Mouse (Mus musculus): ENCODE measurements around the gene Sh3bgrl2. TPM values are rescaled to one million over a fixed set of nuclear protein-coding genes. Genes with fewer than 3 reads are reported as not detected.

Gene Sh3bgrl2
- polyA plus RNA-seq, 2 experiments, result 3.5 to 9.7 TPM

DNA sequence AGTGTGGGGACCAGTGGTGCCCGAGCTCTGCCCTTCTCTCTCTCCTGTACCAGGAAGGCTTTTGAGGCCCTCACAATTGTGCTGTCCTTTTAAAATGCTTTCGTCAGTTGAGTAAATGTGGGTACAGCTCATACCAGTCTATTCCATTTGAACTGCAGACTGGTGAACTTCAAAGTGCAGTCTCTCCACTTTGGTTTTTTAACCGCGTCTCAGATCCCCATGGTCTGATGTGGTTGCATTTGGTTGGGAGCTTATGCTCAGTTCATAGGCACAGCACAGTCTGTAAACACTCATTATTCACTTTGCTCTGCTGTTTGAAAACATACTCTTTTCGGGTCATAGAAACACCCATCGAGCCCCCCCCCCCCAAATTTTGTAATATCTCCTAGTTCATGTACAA, 1.7 kb downstream of the Sh3bgrl2 start:
- Histone ChIP-seq H3K9ac (replicated peaks) (no peak overlapping the region), H3K4me2 (ENCODE audit: low read depth) (no peak overlapping the region), H3K4me1 (replicated peaks; ENCODE audit: control insufficient read depth in 2 of 2, insufficient read depth in 2 of 2, low read length in 1 of 2) (peaks cover 0 to 3% of the 10 kb centered on the region in 2 experiments; a peak in 1 of 4 replicates), H3K4me3 (ENCODE audit: insufficient read depth in 1 of 2, low read depth in 2 of 2, low read length in 2 of 2) (no peak overlapping the region), H3K27ac (no peak overlapping the region), H3K27me3 (ENCODE audit: control insufficient read depth, insufficient read depth, low read length) (peaks cover 8% of the 10 kb centered on the region; the same call in 1 of the 2 replicates), H3K36me3 (replicated peaks; ENCODE audit: control insufficient read depth, insufficient read depth, low read depth) (no peaks in the 10 kb centered on the region), H3K9me3 (ENCODE audit: control insufficient read depth, low read length) (no peaks in the 10 kb centered on the region)
- DNase-seq (ENCODE audit: low read depth in 3 of 3, low spot score in 3 of 3) (no peak), ATAC-seq (ENCODE audit: insufficient read depth) (no peak)
- 62% methylated on average over 6 of the region's 6 CpGs for WGBS (ENCODE audit: insufficient replicate concordance)
- TF ChIP-seq EP300 (IDR thresholded peaks at IDR 0.05; ENCODE audit: low read depth) (no peak), CTCF (IDR thresholded peaks at IDR 0.05; ENCODE audit: low read depth) (no peak)

DNA sequence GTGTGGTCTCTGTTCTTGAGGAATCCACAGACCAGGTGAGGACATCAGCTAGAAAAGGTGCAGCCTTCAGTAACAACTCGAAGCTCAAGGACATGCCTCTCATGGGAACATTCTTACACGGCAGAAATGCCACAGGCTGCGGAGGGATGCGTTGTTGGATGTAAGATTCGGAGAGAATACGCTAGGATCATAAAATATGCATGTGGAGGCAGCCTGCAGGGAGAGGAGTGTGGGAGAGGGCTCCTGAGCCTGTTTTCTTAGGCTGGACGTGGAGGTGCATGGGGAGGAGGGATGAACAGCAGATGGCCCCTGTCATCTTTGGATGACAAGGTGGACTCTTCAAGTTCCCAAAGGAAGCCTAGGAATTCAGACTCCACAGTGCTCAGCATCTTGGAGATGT, 3.0 kb downstream of the Sh3bgrl2 start:
- Histone ChIP-seq H3K27ac (no peak overlapping the region), H3K4me3 (ENCODE audit: insufficient read depth in 1 of 2, low read depth in 2 of 2, low read length in 2 of 2) (no peak overlapping the region), H3K9me3 (ENCODE audit: control insufficient read depth, low read length) (no peaks in the 10 kb centered on the region), H3K4me1 (replicated peaks; ENCODE audit: control insufficient read depth in 2 of 2, insufficient read depth in 2 of 2, low read length in 1 of 2) (peaks cover 0 to 2% of the 10 kb centered on the region in 2 experiments; a peak in 1 of 4 replicates), H3K4me2 (ENCODE audit: low read depth) (no peak overlapping the region), H3K9ac (replicated peaks) (no peak overlapping the region), H3K36me3 (replicated peaks; ENCODE audit: control insufficient read depth, insufficient read depth, low read depth) (no peaks in the 10 kb centered on the region), H3K27me3 (ENCODE audit: control insufficient read depth, insufficient read depth, low read length) (peaks cover 8% of the 10 kb centered on the region; the same call in 1 of the 2 replicates)
- no peak for ATAC-seq (ENCODE audit: insufficient read depth)
- no peak for TF ChIP-seq CTCF (IDR thresholded peaks at IDR 0.05; ENCODE audit: low read depth)
- no peak for DNase-seq (ENCODE audit: low read depth in 3 of 3, low spot score in 3 of 3)
- 54% methylated on average over 7 of the region's 7 CpGs for WGBS (ENCODE audit: insufficient replicate concordance)

DNA sequence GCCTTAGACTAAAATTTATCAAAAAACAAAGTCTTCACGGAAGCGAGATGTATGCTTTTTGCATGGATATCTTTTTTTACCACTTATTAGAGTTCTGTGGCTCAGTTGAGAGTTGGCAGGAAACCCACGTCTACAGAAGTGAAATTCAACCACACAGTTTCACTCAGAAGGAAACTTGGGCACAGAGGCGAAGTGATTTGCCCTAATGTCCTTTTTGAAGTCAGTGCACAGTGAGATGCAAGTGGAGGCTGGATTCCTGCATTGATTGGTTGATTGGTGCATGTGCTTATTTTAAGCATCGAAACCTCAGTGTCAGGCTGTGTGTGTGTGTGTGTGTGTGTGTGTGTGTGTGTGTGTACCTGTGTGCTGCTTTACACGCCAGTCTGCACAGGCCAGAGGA, 3.5 kb downstream of the Sh3bgrl2 start:
- Histone ChIP-seq H3K9ac (replicated peaks) (no peak overlapping the region), H3K4me3 (ENCODE audit: insufficient read depth in 1 of 2, low read depth in 2 of 2, low read length in 2 of 2) (no peak overlapping the region), H3K9me3 (ENCODE audit: control insufficient read depth, low read length) (no peaks in the 10 kb centered on the region), H3K4me2 (ENCODE audit: low read depth) (no peak overlapping the region), H3K36me3 (replicated peaks; ENCODE audit: control insufficient read depth, insufficient read depth, low read depth) (no peaks in the 10 kb centered on the region), H3K4me1 (replicated peaks; ENCODE audit: control insufficient read depth in 2 of 2, insufficient read depth in 2 of 2, low read length in 1 of 2) (peaks cover 0 to 2% of the 10 kb centered on the region in 2 experiments; a peak in 1 of 4 replicates), H3K27me3 (ENCODE audit: control insufficient read depth, insufficient read depth, low read length) (peaks cover 8% of the 10 kb centered on the region; the same call in 1 of the 2 replicates), H3K27ac (no peak overlapping the region)
- DNase-seq (ENCODE audit: low read depth in 3 of 3, low spot score in 3 of 3) (no peak), ATAC-seq (ENCODE audit: insufficient read depth) (no peak)
- 50% methylated on average over 6 of the region's 6 CpGs for WGBS (ENCODE audit: insufficient replicate concordance)
- TF ChIP-seq CTCF (IDR thresholded peaks at IDR 0.05; ENCODE audit: low read depth) (no peak), EP300 (IDR thresholded peaks at IDR 0.05; ENCODE audit: low read depth) (no peak)

DNA sequence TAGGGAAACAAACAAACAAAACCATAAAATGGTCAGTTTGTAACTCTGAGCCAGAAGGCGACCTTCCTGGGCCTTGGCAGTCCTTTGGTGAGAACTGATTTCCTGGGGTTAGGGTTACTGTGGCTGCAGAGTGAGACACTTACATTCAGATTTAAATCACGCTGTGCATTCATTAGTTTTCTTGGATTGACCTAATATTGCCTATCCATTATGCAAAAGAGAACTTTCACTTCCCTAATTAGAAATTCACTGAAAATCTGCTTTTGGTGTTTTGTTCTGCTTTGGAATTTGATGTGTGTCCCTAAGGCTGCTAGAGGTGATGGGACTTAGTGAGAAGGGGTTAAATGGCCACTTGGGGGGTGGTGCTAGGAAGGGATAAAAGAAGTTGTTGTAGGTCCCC, 7.5 kb downstream of the Sh3bgrl2 start:
- H3K9ac ChIP-seq (replicated peaks), result no peak overlapping the region
- H3K27ac ChIP-seq, result no peak overlapping the region
- no peaks in the 10 kb centered on the region; a peak in 1 of 4 replicates for H3K4me1 ChIP-seq (replicated peaks; ENCODE audit: control insufficient read depth in 2 of 2, insufficient read depth in 2 of 2, low read length in 1 of 2)
- no peak for TF ChIP-seq EP300 (IDR thresholded peaks at IDR 0.05; ENCODE audit: low read depth)
- TF ChIP-seq CTCF (IDR thresholded peaks at IDR 0.05; ENCODE audit: low read depth), result no peak
- H3K27me3 ChIP-seq (ENCODE audit: control insufficient read depth, insufficient read depth, low read length), result no peaks in the 10 kb centered on the region
- no peak for DNase-seq (ENCODE audit: low read depth in 3 of 3, low spot score in 3 of 3)
- H3K9me3 ChIP-seq (ENCODE audit: control insufficient read depth, low read length), result no peaks in the 10 kb centered on the region
- H3K4me2 ChIP-seq (ENCODE audit: low read depth), result no peak overlapping the region
- WGBS (ENCODE audit: insufficient replicate concordance), result 54% methylated on average over 2 of the region's 2 CpGs
- H3K36me3 ChIP-seq (replicated peaks; ENCODE audit: control insufficient read depth, insufficient read depth, low read depth), result no peaks in the 10 kb centered on the region
- no peak for ATAC-seq (ENCODE audit: insufficient read depth)
- H3K4me3 ChIP-seq (ENCODE audit: insufficient read depth in 1 of 2, low read depth in 2 of 2, low read length in 2 of 2), result no peak overlapping the region

DNA sequence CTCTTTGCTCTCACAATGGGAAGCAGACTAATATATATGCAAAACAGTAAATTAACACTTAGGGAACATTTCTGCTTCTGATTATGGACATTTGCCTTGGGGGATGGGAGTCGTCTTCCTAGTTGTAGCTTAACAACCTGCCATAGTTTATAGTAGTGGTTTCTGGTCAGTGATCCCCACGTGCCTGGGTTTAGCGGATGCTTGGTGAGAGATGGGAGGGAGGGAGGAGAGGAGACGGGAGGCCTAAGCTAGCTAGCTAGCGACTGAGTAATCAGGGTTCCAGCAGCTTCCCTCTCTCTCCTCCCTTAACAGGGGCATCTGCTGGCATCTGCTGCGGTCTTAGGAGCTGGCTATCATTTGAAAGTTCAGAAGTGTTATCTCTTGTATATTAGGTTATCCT, 8.1 kb downstream of the Sh3bgrl2 start:
- no peak overlapping the region for H3K4me2 ChIP-seq (ENCODE audit: low read depth)
- no peaks in the 10 kb centered on the region; a peak in 1 of 4 replicates for H3K4me1 ChIP-seq (replicated peaks; ENCODE audit: control insufficient read depth in 2 of 2, insufficient read depth in 2 of 2, low read length in 1 of 2)
- no peaks in the 10 kb centered on the region for H3K36me3 ChIP-seq (replicated peaks; ENCODE audit: control insufficient read depth, insufficient read depth, low read depth)
- WGBS (ENCODE audit: insufficient replicate concordance), result 26% methylated on average over 6 of the region's 6 CpGs
- H3K4me3 ChIP-seq (ENCODE audit: insufficient read depth in 1 of 2, low read depth in 2 of 2, low read length in 2 of 2), result no peak overlapping the region
- no peak overlapping the region for H3K27ac ChIP-seq
- ATAC-seq (ENCODE audit: insufficient read depth), result no peak
- no peak for TF ChIP-seq CTCF (IDR thresholded peaks at IDR 0.05; ENCODE audit: low read depth)
- H3K9ac ChIP-seq (replicated peaks), result no peak overlapping the region
- H3K27me3 ChIP-seq (ENCODE audit: control insufficient read depth, insufficient read depth, low read length), result no peaks in the 10 kb centered on the region
- H3K9me3 ChIP-seq (ENCODE audit: control insufficient read depth, low read length), result no peaks in the 10 kb centered on the region
- no peak for DNase-seq (ENCODE audit: low read depth in 3 of 3, low spot score in 3 of 3)
